Mouse (Mus musculus) left cerebral cortex, postnatal 14 days (tissue): ENCODE measurements around the gene Elmod1. TPM values are rescaled to one million over a fixed set of nuclear protein-coding genes. Genes with fewer than 3 reads are reported as not detected.
A peak's percentile ranks its signal among the peaks of the same experiment; 100 is the strongest.
"Not testable (repeated sequence)": the region's sequence is repeated elsewhere in the genome, so short reads cannot be mapped to it uniquely, and the experiment has no call there.

Source experiments
- DNase-seq, 2 experiments: peaks; one replicate each; pipeline ENCODE4 v3.0.0; 2021 to 2022; ENCODE audit warnings: low spot score in 2 of 2, mixed read lengths in 1 of 2
- intact Hi-C: fragments of 180-260 bp; cut with DNase I; formaldehyde crosslinking; loops from one replicate; pipeline ENCODE4 v1.15.1; 2025
- long read RNA-seq, 2 experiments: library from polyadenylated mRNA; stranded (forward); transcript quantifications; one replicate each; pipeline ENCODE4 v2.0.0; 2021
- total RNA-seq, 2 experiments: library from RNA; stranded (reverse); gene quantifications; 2 replicates each; pipeline ENCODE4 v1.2.3; 2021

The Elmod1 gene
- total RNA-seq = 100 to 1,000 TPM; 181 to 192 TPM
- long read RNA-seq, experiment 1, transcript Elmod1-201 (11 exons, 2,605 nt) = major isoform, 93 of 126 reads
- long read RNA-seq, experiment 1, partial matches to known transcripts = 17 of 126 reads
- long read RNA-seq, experiment 1, other reads (novel, unspliced or antisense) = 14 of 126 reads
- long read RNA-seq, experiment 2, transcript Elmod1-201 (11 exons, 2,605 nt) = major isoform, 89 of 120 reads
- long read RNA-seq, experiment 2, partial matches to known transcripts = 8 of 120 reads
- long read RNA-seq, experiment 2, other reads (novel, unspliced or antisense) = 19 of 120 reads

DNA sequence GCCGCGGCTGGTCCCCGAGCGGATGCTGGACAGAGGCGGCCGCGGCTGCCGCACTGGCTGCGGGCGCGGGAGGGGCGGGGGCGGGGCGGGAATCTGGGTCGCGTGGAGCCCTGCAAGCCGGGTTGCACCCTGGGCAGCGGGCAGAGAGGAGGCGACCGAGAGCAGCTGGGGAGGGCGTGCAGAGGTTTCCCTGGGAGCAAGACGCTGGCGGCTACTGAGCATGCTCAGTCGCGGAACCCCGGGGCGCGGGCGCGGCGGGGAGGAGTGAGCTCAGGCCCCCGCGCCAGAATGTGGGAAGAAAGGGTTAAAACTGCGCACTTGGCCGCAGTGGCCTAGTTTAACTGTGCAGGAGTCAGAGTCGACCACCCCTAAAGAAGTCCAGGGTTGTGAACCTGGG lies at the start of gene Elmod1:
Elmod1 (minus strand) TSS at position 180 of the 397 bp plus-strand sequence.
- intact Hi-C loops = no loop called here
- DNase-seq = peak; percentile 73 to 76

- no peak for DNase-seq
- intact Hi-C loops = no loop called here
These were observed 47.7 kb upstream of the Elmod1 start for GRCm38 (mm10) chr9:54022795-54023194.

DNA sequence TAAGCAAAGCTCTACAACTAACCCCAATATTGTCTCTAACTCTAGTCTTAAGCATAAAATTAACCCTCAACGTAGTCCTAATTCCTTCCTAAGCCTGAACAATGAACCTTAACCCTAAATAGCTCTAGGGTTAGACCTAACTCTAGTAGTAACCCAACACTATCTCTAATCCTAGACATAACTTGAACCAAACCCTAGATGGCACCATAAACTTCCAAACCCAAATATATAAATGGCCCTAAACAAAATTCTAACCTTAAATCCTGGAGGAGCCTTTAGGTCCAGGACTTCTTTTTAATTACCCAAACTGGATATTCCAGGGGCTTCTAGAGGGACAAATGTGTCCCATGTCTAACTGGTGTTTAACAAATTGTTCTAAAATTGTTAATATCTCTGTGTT lies 19.4 kb upstream of the Elmod1 start:
- intact Hi-C loops = no loop called here

GRCm38 (mm10) chr9:53992567-53992966 lies 17.5 kb upstream of the Elmod1 start:
- DNase-seq, intact Hi-C loops: not testable (repeated sequence)

More for the DNA sequence above, 19.4 kb upstream of the Elmod1 start:
- no peak for DNase-seq

DNA sequence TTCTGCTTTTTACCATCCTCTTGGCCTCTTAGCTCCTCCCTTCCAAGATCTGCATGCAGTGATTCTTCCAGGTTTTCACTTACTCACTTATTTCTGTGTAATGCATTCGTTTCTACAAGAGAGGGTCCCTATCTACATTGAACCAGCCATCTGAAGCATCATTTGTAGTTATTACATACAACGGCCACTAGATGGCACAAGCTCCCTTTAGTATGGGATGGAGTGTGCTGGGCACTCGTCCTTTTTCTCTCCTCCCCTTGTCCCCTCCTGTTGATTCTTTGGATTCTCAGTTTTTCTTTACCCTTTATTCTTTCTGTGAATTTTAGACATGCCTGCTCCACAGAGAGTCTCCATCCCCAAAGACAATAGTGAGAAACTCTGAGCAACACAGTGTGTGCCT lies 15.8 kb upstream of the Elmod1 start:
- DNase-seq = peak; percentile 35 to 41

GRCm38 (mm10) chr9:53986972-53987371 lies 11.9 kb upstream of the Elmod1 start:
- intact Hi-C loops = loop anchor here (1.0 to 2.0 kb wide), 2 partner anchors 97 to 158 kb away; no protein-coding TSS in a partner anchor
- DNase-seq = peak; percentile 41 to 71

More for the DNA sequence above, 15.8 kb upstream of the Elmod1 start:
- intact Hi-C loops = loop anchor here (1.0 kb wide), 1 partner anchor 121 kb away; no protein-coding TSS in a partner anchor

- DNase-seq = peak; percentile 71 to 72
These were observed 9.8 kb upstream of the Elmod1 start for GRCm38 (mm10) chr9:53984868-53985267.

DNA sequence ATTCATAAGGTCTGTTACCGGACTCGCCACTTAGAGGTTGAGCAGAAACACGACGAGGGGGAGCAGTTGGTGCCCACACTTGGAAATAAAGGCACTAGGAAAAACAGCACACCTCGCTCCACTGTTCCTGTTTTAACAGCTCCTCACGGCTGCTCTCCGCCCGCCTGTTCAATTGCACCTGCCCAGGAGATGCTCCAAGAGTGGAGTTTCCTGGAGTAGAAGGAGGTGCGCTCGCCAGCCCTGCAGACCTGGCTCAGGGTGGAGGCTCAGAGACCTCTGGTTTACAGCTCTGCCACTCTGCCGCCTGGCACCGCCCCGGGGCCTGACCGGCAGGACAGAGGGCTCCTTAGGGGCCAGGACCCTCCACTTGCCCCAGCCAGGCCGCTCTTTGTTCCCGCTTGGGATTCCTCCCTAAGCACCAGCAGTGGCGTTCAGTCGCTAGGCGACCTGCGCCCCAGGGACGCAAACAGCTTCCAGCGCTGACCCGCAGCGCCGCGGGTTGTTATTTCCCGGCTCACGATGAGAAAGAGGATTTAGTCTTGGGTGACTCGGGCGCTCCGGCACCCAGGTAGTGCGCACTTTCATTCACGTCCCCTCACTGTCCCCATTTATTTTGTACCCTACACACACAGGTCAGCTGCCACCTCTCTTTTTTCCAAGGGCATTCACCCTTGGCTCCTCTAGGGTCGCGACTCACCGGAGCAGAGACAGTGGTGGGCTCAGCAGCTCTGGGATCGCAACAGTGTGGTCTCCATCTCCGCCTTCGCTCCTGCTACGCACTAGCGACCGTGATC lies 576 bp downstream of the Elmod1 start:
- intact Hi-C loops = no loop called here
- DNase-seq = peak; percentile 26 to 33

More at GRCm38 (mm10) chr9:53984868-53985267, 9.8 kb upstream of the Elmod1 start:
- intact Hi-C loops = no loop called here

GRCm38 (mm10) chr9:53973929-53974327 lies 1.2 kb downstream of the Elmod1 start:
- DNase-seq = peak; percentile 22 to 58
- intact Hi-C loops = no loop called here

DNA sequence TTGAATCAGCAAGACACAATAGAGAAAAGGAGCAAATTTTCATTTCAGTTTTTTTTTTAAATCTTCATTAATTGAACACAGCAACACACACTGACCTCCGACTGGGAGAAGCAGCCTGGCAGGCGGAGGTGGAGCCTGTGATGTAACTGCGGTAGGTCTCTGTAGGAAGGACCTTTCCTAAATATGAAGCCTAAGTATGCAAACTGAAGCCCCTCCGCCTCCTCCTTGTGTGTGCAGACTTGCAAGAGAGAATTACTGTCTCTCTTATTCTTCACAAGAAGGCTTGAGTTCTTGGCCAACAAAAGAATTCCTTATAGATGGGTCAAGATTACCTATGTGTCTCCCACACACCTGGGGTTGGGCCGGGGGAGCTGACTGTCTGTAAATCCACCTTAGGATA lies 1.9 kb downstream of the Elmod1 start:
- intact Hi-C loops = no loop called here
- peak in 1 of 2 experiments; percentile 39 for DNase-seq

- intact Hi-C loops = no loop called here
- DNase-seq = peak; percentile 16 to 46
These were observed 2.7 kb downstream of the Elmod1 start for GRCm38 (mm10) chr9:53972358-53972757.

- intact Hi-C loops = no loop called here
These were observed 7.3 kb downstream of the Elmod1 start for GRCm38 (mm10) chr9:53967610-53968368.

DNA sequence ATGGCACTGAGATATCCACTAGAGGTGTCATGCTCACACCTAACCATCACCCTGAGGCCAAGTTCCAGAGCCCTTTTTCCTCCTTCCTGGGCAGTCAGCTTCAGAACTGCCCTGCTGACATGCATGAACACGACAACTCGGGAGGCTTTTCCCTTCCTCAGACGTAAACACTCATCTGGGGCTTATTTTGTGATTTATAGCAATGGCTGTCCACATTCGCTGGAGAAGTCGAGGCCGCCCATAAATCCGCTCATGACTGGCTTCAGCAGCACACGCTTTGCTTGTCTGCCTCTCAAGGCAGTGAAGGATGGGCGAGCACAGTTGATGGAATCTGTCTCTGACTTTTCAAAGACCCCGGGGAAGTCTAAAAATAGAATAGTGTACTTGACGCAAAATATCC lies 18.1 kb downstream of the Elmod1 start:
- intact Hi-C loops = no loop called here
- DNase-seq = no peak

More at GRCm38 (mm10) chr9:53967610-53968368, 7.3 kb downstream of the Elmod1 start:
- no peak for DNase-seq

DNA sequence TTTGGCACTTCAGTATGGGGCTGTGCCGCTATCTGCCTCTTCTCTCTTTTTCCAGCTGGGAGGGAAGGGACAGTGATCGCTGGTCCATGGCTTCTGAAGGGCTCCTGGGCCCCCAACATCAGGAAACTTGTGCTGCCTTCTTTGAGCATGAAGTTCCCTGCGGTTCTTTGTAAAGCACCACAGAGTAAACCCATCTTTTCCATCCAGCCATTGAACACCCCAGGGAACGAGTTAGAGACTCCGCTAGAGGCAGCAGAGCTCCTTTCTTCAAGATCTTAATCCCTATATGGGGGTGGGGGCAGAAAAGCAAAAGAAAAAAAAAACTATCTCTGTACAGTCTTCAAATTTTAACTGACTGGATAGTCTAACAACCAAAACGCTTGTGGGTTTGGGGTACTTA lies 20.2 kb downstream of the Elmod1 start:
- intact Hi-C loops = no loop called here
- peak in 1 of 2 experiments; percentile 37 for DNase-seq

- intact Hi-C loops = no loop called here
These were observed 27.6 kb downstream of the Elmod1 start for GRCm38 (mm10) chr9:53947463-53947862.

DNA sequence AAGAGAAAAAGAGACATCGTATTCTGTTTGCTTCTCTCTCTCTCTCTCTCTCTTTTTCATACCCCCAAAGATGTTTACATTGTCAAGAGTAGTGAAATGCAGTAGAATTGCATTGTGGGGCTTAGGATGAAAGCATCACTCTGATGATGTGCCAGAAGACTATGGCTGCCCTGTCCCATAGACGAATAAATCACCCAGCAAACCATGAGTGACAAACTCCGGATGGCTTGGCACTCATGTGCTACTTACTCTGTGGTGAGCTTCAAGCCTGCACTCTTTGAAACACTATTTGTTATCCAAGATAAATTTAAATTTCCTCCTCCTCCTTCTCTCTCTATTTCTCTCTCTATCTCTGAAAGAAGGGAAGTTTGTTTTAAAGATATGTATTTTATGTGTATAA lies 36.5 kb downstream of the Elmod1 start:
- intact Hi-C loops = no loop called here
- no peak for DNase-seq

More at GRCm38 (mm10) chr9:53947463-53947862, 27.6 kb downstream of the Elmod1 start:
- no peak for DNase-seq

- DNase-seq = peak; percentile 73 to 84
- intact Hi-C loops = no loop called here
These were observed 40.9 kb downstream of the Elmod1 start for GRCm38 (mm10) chr9:53934179-53934578.

DNA sequence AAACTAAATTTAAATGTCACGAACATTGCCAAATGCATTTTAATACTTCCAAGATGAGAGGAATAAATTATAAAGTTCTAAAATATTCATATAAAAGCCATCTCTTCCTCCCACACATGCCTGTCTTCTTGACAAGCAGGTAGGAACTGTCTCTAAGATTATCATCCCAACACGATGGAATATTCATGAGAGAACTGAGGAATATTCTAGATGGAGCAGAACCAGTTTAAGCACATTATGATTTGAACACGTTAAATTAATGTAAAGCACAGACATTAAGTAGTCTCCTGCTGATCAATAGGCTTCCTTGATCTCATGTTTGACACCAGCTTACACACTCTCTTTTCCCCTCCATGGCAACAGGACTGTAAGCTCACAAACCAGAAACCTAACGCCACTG lies 41.7 kb downstream of the Elmod1 start:
- DNase-seq = peak in 1 of 2 experiments; percentile 36
- intact Hi-C loops = no loop called here

- intact Hi-C loops = no loop called here
- peak in 1 of 2 experiments; percentile 43 for DNase-seq
These were observed 44.2 kb downstream of the Elmod1 start for GRCm38 (mm10) chr9:53930906-53931305.

DNA sequence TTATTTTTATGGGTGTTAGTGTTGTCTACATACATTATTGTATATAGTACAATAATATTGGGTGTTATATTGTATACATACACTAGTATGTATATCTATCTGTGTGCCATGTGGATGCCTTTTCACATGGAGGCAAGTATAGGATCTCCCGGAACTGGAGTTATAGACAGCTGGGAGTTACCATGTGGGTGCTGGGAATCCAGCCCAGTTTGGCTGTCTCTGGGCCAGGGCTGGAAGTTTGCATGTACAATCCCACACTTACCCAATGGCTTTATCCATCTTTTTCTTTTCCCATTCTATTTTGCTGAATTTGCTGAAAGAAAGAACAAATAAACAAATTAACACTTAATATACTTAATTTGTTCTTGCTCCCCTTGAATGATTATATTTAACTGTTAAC lies 54.0 kb downstream of the Elmod1 start:
- DNase-seq = no peak
- intact Hi-C loops = no loop called here
